Mouse (Mus musculus): Measurements from ENCODE around the gene Fam180a. TPM values are rescaled to one million over a fixed set of nuclear protein-coding genes. Genes with fewer than 3 reads are reported as not detected.

Gene Fam180a
- not detected in 2 replicates for polyA plus RNA-seq (2012)

GRCm38 (mm10) chr6:35326111-35326515 is at the start of gene Fam180a:
Gene Fam180a, minus strand, starts transcription at chr6:35326141.
- no peak for TF ChIP-seq GATA1 (IDR thresholded peaks at IDR 0.05; ENCODE audit: low read length)

DNA sequence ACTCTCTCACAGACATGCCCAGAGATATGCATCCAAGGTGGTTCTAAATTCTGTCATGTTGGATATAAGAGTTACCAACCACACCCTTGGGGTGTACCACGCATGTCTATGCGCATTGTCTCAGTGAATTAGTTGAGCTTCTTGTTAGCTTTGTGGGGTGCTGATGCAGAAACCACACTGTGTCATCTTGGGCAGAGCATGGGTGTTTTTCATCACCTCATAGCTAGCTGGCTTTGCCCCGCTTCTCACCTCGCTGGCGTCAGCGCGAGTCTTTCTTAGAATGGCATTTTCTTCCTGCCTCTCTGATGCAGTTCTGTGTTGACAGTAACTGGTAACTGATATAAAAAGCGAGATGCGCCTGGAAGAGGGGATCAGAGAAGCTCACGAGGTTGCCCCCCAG is 48.1 kb upstream of the Fam180a start:
- no peak for TF ChIP-seq GATA1 (IDR thresholded peaks at IDR 0.05; ENCODE audit: low read length)

DNA sequence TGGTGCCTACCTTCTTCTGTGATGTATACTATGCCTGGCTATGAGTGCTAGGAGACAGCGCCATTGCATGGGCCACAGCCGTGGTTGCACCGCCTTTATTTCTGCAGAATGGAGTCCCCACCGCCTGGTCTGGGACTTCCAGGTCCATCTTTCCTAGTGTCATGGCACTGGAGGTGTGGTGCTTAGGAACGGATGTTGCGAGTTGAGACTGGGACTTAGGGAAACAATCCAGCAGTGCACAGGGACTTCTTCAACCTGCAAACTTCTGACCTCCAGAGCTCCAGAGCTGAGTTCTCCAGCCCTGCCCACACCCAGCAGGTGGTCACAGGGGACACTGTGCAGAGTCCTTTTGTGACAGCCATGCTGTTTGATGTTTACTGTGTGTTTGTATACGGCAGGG is 44.4 kb upstream of the Fam180a start:
- TF ChIP-seq GATA1 (IDR thresholded peaks at IDR 0.05; ENCODE audit: low read length) = no peak

- TF ChIP-seq GATA1 (IDR thresholded peaks at IDR 0.05; ENCODE audit: low read length) = no peak
These were observed 36.7 kb upstream of the Fam180a start for GRCm38 (mm10) chr6:35362596-35362995.

- TF ChIP-seq GATA1 (IDR thresholded peaks at IDR 0.05; ENCODE audit: low read length) = no peak
These were observed 29.4 kb upstream of the Fam180a start for GRCm38 (mm10) chr6:35355320-35355719.

GRCm38 (mm10) chr6:35354622-35354998 is 28.7 kb upstream of the Fam180a start:
- TF ChIP-seq GATA1 (IDR thresholded peaks at IDR 0.05; ENCODE audit: low read length) = no peak

GRCm38 (mm10) chr6:35353846-35354621 is 28.1 kb upstream of the Fam180a start:
- TF ChIP-seq GATA1 (IDR thresholded peaks at IDR 0.05; ENCODE audit: low read length) = no peak

- no peak for TF ChIP-seq GATA1 (IDR thresholded peaks at IDR 0.05; ENCODE audit: low read length)
These were observed 27.5 kb upstream of the Fam180a start for GRCm38 (mm10) chr6:35353416-35353815.

DNA sequence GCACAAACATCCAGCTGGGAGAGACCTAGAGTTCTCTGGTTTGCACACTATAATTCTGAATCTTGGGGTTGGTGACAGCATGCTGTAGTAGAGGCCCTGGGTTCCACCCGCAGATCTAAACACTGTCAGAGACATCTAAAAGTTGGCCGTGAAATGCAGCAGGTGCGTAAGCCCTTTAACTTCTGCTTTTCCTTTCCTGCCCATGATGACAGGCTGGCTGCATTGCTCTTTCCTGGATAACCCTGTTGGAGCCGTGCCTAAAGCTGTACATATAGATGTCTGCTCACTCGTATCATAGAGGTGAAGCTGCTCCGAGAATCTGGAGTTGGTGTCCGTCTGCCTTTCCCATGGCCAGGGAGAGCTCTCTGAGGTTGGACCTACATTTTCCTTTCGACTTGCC is 26.9 kb upstream of the Fam180a start:
- no peak for TF ChIP-seq GATA1 (IDR thresholded peaks at IDR 0.05; ENCODE audit: low read length)

- TF ChIP-seq GATA1 (IDR thresholded peaks at IDR 0.05; ENCODE audit: low read length) = no peak
These were observed 25.9 kb upstream of the Fam180a start for GRCm38 (mm10) chr6:35351826-35352225.

GRCm38 (mm10) chr6:35349784-35350183 is 23.8 kb upstream of the Fam180a start:
- no peak for TF ChIP-seq GATA1 (IDR thresholded peaks at IDR 0.05; ENCODE audit: low read length)

- TF ChIP-seq GATA1 (IDR thresholded peaks at IDR 0.05; ENCODE audit: low read length) = no peak
These were observed 12.7 kb upstream of the Fam180a start for GRCm38 (mm10) chr6:35338640-35339039.

GRCm38 (mm10) chr6:35337836-35338235 is 11.9 kb upstream of the Fam180a start:
- TF ChIP-seq GATA1 (IDR thresholded peaks at IDR 0.05; ENCODE audit: low read length) = no peak

DNA sequence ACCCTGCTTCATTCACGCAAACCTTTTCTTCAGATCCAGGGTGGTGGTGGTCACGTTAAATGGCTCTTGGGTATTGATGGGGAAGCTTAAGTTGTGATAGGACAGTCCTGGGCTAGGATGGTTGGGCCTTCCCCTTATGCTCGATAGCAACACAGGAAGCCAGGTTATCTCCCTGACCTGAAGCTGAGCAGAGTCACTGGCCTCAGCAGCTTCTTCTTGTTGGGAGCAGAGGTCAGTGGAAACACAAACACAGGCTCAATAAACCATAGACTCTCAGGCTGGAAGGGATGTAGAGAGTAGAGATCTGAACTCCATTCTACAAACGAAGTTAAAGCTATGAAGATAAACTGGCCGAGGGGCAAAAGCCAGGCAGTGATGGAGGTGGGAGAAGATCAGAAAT is 9.5 kb upstream of the Fam180a start:
- no peak for TF ChIP-seq GATA1 (IDR thresholded peaks at IDR 0.05; ENCODE audit: low read length)

GRCm38 (mm10) chr6:35334278-35334677 is 8.3 kb upstream of the Fam180a start:
- TF ChIP-seq GATA1 (IDR thresholded peaks at IDR 0.05; ENCODE audit: low read length) = no peak

DNA sequence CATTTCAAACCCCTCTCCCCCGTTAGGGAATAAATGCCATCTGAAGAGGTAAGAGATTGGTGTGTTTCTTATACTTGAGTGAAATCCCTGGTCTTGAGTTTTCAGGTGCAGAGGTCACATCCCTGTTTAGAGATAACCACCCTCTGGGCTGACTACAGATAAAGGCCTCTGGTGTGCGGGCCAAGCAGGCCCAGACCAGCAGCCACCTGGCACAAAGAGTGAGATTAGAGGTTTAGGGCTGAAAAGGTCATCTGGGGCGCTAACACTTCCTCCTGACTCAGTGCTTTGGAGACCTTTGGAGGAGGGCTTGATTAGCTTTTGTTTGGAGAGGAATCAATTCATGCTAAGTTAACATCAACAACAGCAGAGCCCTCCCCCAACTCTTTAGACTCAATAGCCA is 7.7 kb upstream of the Fam180a start:
- no peak for TF ChIP-seq GATA1 (IDR thresholded peaks at IDR 0.05; ENCODE audit: low read length)

- TF ChIP-seq GATA1 (IDR thresholded peaks at IDR 0.05; ENCODE audit: low read length) = no peak
These were observed 4.9 kb upstream of the Fam180a start for GRCm38 (mm10) chr6:35330834-35331233.

DNA sequence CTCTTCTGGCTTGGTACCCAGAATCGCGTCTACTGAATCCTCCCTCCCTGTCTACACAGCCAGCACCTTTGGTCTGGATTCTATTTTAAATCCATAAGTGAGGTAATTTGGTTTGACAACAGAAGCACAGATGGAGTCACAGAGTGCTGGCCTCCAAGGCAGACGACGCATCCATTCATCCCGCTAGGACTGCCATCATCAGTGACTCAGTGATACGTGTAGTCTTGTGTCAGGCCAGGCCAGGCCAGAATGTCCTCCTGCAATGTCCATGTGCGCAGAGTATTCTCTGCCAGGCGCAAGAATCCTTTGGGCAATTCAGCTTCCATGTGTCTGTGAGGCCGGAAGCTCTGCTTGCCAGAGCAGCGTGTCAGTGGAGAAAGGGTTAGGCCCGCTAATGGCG is 4.0 kb upstream of the Fam180a start:
- TF ChIP-seq GATA1 (IDR thresholded peaks at IDR 0.05; ENCODE audit: low read length) = no peak
